Mouse (Mus musculus) layer of hippocampus, adult 11-12 months (tissue): ENCODE measurements at regions not wholly inside any gene's neighbourhood (a gene's known extent, or its start where the extent isn't known, plus 50 kb on each side); places are given as distances from the start of the nearest gene placed in this dataset.

Experiments used
- DNase-seq: peaks from one replicate; pipeline ENCODE4 v3.0.0; 2022; ENCODE audit warnings: low spot score

DNA sequence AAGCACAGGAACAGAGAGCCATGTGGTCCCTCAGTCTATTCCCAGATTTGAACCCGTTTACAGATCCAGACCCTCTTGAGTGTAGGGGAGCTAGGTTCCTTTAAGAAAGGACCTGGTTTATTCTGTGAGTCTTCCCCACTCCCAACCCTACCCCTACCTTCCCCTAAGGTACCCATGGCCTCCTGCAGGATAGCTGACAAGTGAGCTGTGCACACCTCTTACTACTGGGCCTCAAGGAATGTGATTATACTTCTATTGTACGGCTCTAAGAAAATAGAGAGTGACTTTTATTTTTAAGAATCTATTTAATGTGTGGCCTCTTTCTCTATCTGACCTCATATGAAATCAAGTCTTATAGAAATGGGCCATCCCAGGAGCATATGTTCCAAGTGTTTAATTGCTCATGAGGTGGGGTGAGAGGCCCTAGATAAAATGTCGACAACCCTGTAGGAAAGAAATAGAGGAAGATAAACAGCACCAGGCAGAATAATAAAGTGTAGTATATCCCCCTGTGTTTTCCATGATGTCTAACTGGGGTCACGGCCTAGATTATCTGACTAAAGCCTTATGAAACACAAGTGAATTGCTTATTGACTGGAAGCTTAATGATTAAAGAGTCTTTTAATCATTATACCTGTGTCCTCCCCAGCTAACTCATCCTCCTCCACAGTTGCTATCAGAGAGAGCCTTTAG is 145.7 kb upstream of the Cdh5 start:
- DNase-seq = no peak

GRCm38 (mm10) chr8:103964293-103964918 is 137.0 kb upstream of the Cdh5 start:
- peak; percentile 29 for DNase-seq

DNA sequence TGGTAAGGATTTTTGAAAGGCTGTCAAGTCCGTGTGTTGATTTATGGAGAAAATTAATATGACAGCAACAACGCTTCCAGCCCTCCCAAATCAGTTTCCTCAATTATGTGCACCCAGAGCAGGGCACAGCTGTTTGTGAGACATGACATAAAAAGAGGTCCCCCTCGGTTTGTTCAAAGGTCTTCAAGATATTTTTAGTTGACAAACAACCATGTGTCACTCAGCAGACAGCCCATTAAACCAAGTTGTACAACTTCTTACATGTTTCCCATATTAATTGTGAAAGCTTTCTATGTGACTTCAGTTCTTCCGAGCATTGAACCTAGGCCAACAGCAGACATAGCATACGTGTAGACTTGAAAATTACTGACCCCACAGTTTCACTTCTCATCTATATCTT is 131.5 kb upstream of the Cdh5 start:
- no peak for DNase-seq

DNA sequence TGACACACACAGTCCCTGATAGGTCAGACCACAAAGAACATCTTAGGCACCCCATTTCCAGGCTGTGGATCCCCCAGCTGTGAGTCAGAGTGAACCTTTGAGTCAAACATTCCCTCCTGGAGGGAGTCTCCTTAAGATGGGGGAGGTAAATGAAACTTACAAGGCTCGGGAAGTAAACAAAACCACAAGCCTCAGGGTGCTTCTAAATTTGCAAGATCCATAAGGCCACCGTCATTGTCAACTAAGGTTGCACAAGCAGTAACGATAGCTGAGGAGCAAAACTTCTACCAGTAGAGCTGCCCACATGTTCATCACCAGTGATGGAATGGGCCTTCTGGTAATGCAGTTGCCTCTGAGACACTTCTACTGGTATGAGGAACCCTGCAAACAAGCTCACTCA is 130.9 kb upstream of the Cdh5 start:
- DNase-seq = no peak

- no peak for DNase-seq
Measured at GRCm38 (mm10) chr8:103970966-103971365, 130.5 kb upstream of the Cdh5 start.

DNA sequence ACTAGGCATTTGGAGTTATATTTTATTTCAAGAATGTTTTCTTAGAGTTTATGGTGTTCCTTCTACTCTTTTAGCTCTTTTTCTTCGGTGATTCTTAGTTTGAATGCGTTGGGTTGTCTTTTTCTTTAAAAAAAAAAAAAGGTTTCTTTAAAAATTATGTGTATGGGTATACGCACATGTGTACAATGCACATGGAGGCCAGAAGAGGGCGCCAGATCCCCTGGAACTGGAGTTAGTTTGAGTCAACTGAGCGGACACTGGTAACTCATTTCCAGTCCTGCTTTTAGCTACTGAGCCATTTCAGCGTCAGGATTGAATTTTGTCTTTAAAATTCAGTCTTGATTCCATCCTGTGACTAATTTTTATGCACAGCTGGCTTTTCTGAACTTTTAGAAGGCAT is 124.9 kb upstream of the Cdh5 start:
- DNase-seq = no peak

GRCm38 (mm10) chr8:103978948-103979347 is 122.5 kb upstream of the Cdh5 start:
- DNase-seq = no peak

DNA sequence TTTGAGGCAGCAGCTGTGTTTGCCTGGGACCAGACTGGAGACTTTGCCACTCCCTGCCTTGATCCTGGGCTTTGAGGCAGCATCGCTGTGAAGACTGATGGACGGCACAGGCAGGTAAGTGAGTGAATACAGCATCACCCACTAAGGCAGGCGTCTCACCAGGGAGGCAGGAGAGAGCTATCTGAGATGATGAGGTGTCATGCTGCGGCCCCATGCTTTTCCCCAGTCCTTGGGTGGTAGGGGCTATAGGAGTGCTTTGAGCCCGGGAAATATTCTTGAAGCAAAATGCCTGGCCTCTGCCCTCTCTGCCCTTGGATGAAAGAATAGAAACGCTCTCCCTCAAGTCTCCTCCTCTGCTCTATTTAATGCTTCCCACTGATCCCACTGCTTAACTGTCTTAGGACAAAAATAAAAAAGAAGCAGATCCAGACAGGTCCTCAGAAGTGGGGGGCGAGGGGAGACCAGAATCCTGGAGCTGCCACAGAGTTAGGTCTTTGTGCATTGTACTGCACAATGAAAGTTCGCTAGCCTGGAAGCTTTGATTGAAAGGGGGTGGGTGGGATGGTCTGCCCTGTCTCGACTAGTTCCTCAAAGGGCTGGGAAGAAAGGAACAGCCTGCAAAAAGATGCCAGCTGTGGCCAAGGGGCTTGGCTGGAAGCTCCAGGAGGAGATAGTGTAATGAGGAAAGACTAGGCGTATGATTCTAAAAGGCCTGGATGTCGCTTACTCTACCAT is 117.4 kb upstream of the Cdh5 start:
- DNase-seq = no peak

DNA sequence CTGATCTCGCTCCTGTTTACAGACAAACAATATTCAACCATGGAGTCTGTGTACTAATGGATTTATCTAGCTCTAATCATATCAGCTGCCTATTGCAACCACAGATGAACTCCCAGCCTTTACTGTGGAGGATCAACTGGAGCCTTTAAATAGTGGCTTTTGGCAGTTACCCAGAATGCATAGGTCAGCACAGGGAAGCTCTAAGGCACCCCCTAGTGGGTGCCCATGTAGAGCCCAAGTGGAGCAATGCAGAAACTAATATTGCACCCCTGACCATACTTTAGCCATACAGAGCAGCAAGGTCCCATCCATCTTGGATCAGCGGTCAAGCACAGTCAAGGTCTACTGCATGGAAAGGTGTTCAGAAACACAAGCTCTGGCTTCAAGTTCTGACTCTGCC is 115.8 kb upstream of the Cdh5 start:
- DNase-seq = no peak

- DNase-seq = no peak
Measured at GRCm38 (mm10) chr8:103993897-103994296, 107.5 kb upstream of the Cdh5 start.

DNA sequence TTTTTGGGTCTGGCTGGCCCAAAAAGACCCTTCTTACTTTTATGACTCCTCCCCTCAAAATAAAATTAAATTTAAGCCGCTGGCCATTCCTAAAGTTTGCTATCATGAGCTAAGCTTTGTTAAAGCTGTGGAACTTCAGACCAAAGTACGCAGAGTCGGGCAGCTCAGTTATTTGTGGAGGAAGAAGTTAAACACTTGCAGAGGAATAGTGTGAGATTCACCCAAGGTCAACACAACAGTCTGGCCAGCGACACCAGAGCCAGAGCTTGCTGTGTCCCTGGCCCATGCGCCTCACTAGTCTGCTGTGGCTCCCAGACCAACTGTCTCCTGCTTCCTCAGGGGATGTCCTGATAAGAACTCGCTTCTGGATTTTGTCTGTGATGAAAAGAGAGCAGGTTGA is 103.3 kb upstream of the Cdh5 start:
- DNase-seq = no peak

- DNase-seq = no peak
Measured at GRCm38 (mm10) chr8:104007209-104007608, 94.2 kb upstream of the Cdh5 start.

DNA sequence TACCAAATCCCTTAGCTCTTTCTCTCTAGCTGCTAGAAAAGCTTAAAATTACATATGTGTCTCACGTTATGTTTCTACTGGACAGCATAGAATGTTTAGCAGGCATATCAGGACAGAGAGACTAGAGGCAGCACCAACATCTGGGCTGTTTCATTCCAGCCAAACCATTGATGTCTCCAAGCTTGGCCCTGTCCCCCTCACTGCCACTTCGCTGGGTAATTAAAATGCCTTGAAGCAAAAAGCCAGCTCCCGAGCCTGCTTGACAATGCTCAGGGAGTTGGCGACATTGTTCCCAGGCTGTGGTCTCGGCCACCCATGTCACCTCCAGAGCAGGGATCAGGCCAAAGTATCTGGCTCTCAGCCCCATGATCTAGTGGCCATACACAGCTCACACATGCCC is 92.7 kb upstream of the Cdh5 start:
- DNase-seq = no peak

GRCm38 (mm10) chr8:104009306-104009705 is 92.1 kb upstream of the Cdh5 start:
- no peak for DNase-seq

DNA sequence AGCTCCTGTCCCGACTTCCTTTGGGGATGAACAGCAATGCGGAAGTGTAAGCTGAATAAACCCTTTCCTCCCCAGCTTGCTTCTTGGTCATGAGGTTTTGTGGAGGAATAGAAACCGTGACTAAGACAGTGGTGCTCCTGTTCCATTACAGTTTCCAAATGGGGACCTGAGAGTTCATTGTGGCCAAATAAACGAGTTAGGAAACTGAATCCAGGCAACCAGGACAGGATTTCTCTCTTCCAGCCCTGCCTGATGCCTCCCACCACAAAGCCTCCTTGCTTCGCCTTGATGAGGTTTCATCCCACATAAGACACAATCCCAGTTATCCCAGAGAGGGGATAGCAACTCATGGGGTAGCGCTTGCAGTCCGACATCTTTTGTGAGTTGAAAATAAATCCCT is 79.2 kb upstream of the Cdh5 start:
- no peak for DNase-seq

GRCm38 (mm10) chr8:104022691-104023509 is 78.5 kb upstream of the Cdh5 start:
- peak; percentile 46 for DNase-seq

DNA sequence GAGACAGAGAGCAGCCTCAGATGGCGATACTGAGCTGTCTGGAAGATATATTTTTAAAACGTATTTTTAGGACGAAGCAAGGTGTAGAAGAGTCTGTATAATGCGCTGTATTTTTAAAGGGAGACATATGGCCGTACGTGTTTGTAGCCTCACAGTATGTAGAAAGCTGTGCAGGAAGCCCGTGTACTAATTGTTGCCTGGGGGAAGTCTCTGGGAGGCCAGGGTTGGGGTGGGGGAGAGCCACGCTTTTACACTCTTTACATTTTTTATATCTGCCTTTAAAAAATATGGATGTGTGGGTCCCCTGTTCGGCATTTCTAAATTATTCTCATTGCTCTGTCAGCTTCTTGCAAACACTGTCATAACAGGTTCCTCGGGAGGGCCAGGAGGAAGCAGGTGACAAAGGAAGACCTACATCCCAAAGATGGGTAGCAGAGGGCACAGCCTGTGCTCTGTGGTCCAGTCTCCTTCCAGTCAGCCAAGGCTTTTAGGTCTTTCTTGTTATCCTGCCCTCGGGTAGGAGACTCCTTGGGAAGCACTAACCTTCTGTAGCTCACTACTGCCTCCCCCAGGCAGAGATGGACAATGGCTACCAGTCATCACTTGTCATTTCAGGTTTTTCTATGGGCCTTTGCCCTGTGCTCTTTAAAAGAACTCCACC is 74.1 kb upstream of the Cdh5 start:
- peak; percentile 39 for DNase-seq

DNA sequence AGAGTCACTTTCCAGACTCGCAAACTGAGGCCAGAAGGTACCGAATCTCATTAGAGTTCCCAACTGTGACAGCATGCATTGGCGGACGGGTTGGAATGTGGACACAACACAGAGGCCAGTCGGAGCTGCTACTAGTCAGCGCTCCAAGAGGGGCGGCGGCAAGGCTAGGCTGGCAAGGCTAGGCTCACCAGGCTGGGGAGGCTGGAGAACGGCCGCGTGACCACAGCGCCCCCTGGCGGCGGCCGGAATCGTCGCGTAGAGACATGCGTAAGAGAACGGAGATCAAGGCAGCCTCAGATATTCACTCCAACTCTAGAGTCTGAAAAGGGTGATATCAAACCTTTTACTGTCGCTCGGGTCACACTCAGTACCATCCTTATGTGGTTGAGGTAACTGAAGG is 72.8 kb upstream of the Cdh5 start:
- peak; percentile 84 for DNase-seq

GRCm38 (mm10) chr8:104032179-104032578 is 69.2 kb upstream of the Cdh5 start:
- DNase-seq = peak; percentile 63

- no peak for DNase-seq
Measured at GRCm38 (mm10) chr8:104033148-104033547, 68.3 kb upstream of the Cdh5 start.

GRCm38 (mm10) chr8:104034286-104034685 is 67.1 kb upstream of the Cdh5 start:
- DNase-seq = no peak
